In the genomic region with DNA sequence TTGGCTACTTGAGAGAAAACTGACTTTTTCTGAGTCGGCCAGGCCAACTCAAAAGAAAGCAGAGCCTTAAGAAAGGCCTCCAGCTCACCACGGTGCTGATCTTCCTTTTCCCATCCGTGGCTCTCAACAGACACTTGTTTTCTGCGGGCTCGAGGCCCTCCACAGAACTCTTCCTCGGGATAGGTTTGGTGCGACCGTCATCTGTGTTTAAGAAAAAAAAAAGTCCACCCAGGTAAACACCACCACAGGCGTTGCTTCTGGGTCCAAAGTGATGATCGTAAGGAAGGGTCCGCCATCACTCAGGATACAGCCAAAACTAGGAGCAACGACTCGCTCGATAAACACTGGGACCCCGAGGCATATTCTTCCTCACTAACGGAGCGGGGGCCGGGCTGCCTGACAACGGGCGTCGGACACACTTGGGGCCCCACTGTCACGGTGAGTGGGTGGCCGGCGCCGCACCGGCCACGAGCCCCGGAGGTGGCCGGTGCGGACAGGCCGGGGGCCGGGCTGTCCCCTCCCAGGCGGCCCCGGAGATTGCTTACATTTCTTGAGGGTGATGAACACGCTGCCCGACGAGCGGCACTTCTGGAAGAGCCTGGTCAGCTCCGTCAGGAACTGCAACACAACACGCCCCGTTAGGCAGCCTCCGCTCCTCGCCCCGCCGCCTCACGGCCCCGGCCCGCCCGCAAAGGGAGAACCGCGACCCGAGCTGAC, we compare ENCODE assay signal across 8 mouse cellular contexts. TPM values are rescaled to one million over a fixed set of nuclear protein-coding genes. Genes with fewer than 3 reads are reported as not detected.
DNase-seq lines count a peak whose midpoint lies in the region; ATAC-seq and TF ChIP-seq lines count a peak whose summit lies in the region.

No protein-coding gene starts in this region.

- no peak for TF ChIP-seq POLR2A in bone marrow, adult 2 months (IDR thresholded peaks at IDR 0.05; ENCODE audit: borderline replicate concordance, control insufficient read depth, low read depth, low read length)

- H3K27me3 ChIP-seq in hindbrain, embryonic 11.5 days (ENCODE audit: control insufficient read depth, insufficient read depth, low read length): no peaks in the 10 kb centered on the region
- H3K27me3 ChIP-seq in midbrain, embryonic 10.5 days (ENCODE audit: low read depth, poor library complexity, severe bottlenecking): no peaks in the 10 kb centered on the region

- H3K9me3 ChIP-seq in hindbrain, embryonic 11.5 days (ENCODE audit: control insufficient read depth, low read length): no peaks in the 10 kb centered on the region
- H3K9me3 ChIP-seq in midbrain, embryonic 10.5 days (replicated peaks): no peaks in the 10 kb centered on the region

- peak overlapping the region; percentile 87 for H3K9ac ChIP-seq in hindbrain, embryonic 11.5 days (ENCODE audit: low read depth, low read length)

- peaks cover 2% of the 10 kb centered on the region; the same call in 1 of the 2 replicates for H3K4me1 ChIP-seq in bone marrow, adult 2 months (ENCODE audit: control insufficient read depth, insufficient read depth, low read length)
- H3K4me1 ChIP-seq in hindbrain, embryonic 11.5 days (replicated peaks; ENCODE audit: control insufficient read depth, insufficient read depth, low read length): peaks cover 6% of the 10 kb centered on the region
- peaks cover 15% of the 10 kb centered on the region for H3K4me1 ChIP-seq in midbrain, embryonic 10.5 days

- DNase-seq in layer of hippocampus, adult 2 months (ENCODE audit: low spot score in 2 of 2): no peak
- no peak for DNase-seq in layer of hippocampus, adult 9-10 months (ENCODE audit: low spot score)
- DNase-seq in hindbrain, embryonic 11.5 days (ENCODE audit: low spot score): no peak
- no peak for DNase-seq in midbrain, embryonic 10.5 days (ENCODE audit: low spot score)
- DNase-seq in T-cell, adult 2 months (ENCODE audit: low spot score): no peak
- no peak for DNase-seq in adipocyte (ENCODE audit: low spot score)
- no peak for DNase-seq in left cerebral cortex, postnatal 14 days (ENCODE audit: low spot score in 2 of 2)

- ATAC-seq in hindbrain, embryonic 11.5 days (ENCODE audit: low FRiP score): no peak; the same call in 1 of the 2 replicates

- H3K4me3 ChIP-seq in layer of hippocampus, adult 2 months: peak overlapping the region; percentile 97
- H3K4me3 ChIP-seq in bone marrow, adult 2 months (replicated peaks; ENCODE audit: control insufficient read depth, low read depth, low read length): peak overlapping the region; percentile 69
- H3K4me3 ChIP-seq in hindbrain, embryonic 11.5 days (ENCODE audit: low read depth, low read length): peak overlapping the region; percentile 80
- H3K4me3 ChIP-seq in midbrain, embryonic 10.5 days: peak overlapping the region; percentile 92

- no peak for TF ChIP-seq CTCF in layer of hippocampus, adult 2 months (conservative IDR thresholded peaks at IDR 0.05)
- TF ChIP-seq CTCF in bone marrow, adult 2 months (IDR thresholded peaks at IDR 0.05; ENCODE audit: control insufficient read depth, insufficient read depth, low read length): no peak

- WGBS in bone marrow, adult 2 months: under 1% methylated on average over 52 of the region's 52 CpGs
- 4% methylated on average over 40 of the region's 52 CpGs for WGBS in hindbrain, embryonic 11.5 days
- WGBS in midbrain, embryonic 10.5 days: 5% methylated on average over 52 of the region's 52 CpGs

- intact Hi-C loops in left cerebral cortex, postnatal 14 days (cut with DNase I): loop anchor here (5.0 kb wide), 1 partner anchor 217 kb away; no protein-coding TSS in a partner anchor

- no peaks in the 10 kb centered on the region; the same call in 1 of the 2 replicates for H3K36me3 ChIP-seq in hindbrain, embryonic 11.5 days (ENCODE audit: control insufficient read depth, insufficient read depth, low read length)
- peaks cover 37% of the 10 kb centered on the region for H3K36me3 ChIP-seq in midbrain, embryonic 10.5 days

- peak overlapping the region; percentile 61 for H3K4me2 ChIP-seq in hindbrain, embryonic 11.5 days (replicated peaks; ENCODE audit: low read depth, low read length)

- H3K27ac ChIP-seq in layer of hippocampus, adult 2 months: peak overlapping the region; percentile 97
- peak overlapping the region; percentile 85 for H3K27ac ChIP-seq in bone marrow, adult 2 months (ENCODE audit: control insufficient read depth, insufficient read depth, low read depth, low read length, poor library complexity)
- H3K27ac ChIP-seq in hindbrain, embryonic 11.5 days (ENCODE audit: low read depth, low read length): peak overlapping the region; percentile 76
- H3K27ac ChIP-seq in midbrain, embryonic 10.5 days (replicated peaks): peak overlapping the region; percentile 90

RNA-seq across cellular contexts. Expression of a gene that starts 0.5 kb away (rescaled TPM):
- 100 to 1,000 TPM; 181 TPM for total RNA-seq in layer of hippocampus, adult 2 months (2021)
- 110 and 142 TPM in 2 replicates for polyA plus RNA-seq in bone marrow, adult 2 months (2011; ENCODE audit: insufficient read depth, insufficient read length, low replicate concordance, missing spikeins)
- 304 and 306 TPM in 2 replicates for polyA plus RNA-seq in hindbrain, embryonic 11.5 days (2014; fragmentation: Nextera tagmentation; extraction: Ambion mirVana)
- polyA plus RNA-seq in midbrain, embryonic 10.5 days (2016; fragmentation: Nextera tagmentation; extraction: Ambion mirVana): 261 and 272 TPM in 2 replicates
- total RNA-seq in left cerebral cortex, postnatal 14 days (2021): 100 to 1,000 TPM; 157 to 167 TPM
